Mouse (Mus musculus): ENCODE measurements around the gene Ctnnd1. TPM values are rescaled to one million over a fixed set of nuclear protein-coding genes. Genes with fewer than 3 reads are reported as not detected.

The Ctnnd1 gene
- total and polyA plus RNA-seq, 3 experiments, result 26.5 to 61.4 (median 53.4) TPM

- Histone ChIP-seq H3K27ac (peak overlapping the region; percentile 87), H3K36me3 (ENCODE audit: control insufficient read depth, insufficient read depth, low read length) (peaks cover 82% of the 10 kb centered on the region), H3K27me3 (ENCODE audit: control insufficient read depth, insufficient read depth, low read length) (no peaks in the 10 kb centered on the region), H3K4me3 (no peak overlapping the region), H3K9ac (ENCODE audit: low read depth, low read length) (no peak overlapping the region), H3K4me1 (ENCODE audit: control insufficient read depth, insufficient read depth, low read length) (peaks cover 50% of the 10 kb centered on the region), H3K79me2 (replicated peaks; ENCODE audit: control insufficient read depth, insufficient read depth, low read length) (peaks cover 11% of the 10 kb centered on the region)
- DNase-seq, result no peak
- TF ChIP-seq CTCF (IDR thresholded peaks at IDR 0.05) (no peak), EP300 (IDR thresholded peaks at IDR 0.05; ENCODE audit: insufficient read depth, low read depth, low read length) (no peak), POLR2A (IDR thresholded peaks at IDR 0.05; ENCODE audit: insufficient read depth, low read depth, low read length) (no peak)
- 14% methylated on average over 5 of the region's 5 CpGs for WGBS
- intact Hi-C loops (cut with DNase I), result loop anchor here (2.0 kb wide), 1 partner anchor 16 kb away; no protein-coding TSS in a partner anchor
These were observed 11.9 kb downstream of the Ctnnd1 start for GRCm38 (mm10) chr2:84638428-84639220.

GRCm38 (mm10) chr2:84637452-84638165, 13.0 kb downstream of the Ctnnd1 start:
- TF ChIP-seq POLR2A (IDR thresholded peaks at IDR 0.05; ENCODE audit: insufficient read depth, low read depth, low read length) (0 out of 2 replicates have a peak, but pooled peaks have one; percentile 13), CTCF (IDR thresholded peaks at IDR 0.05) (no peak), EP300 (IDR thresholded peaks at IDR 0.05; ENCODE audit: insufficient read depth, low read depth, low read length) (0 out of 2 replicates have a peak, but pooled peaks have one; percentile 25)
- H3K79me2 ChIP-seq (replicated peaks; ENCODE audit: control insufficient read depth, insufficient read depth, low read length), result peaks cover 9% of the 10 kb centered on the region
- peak in 1 of 2 experiments; percentile 38 for DNase-seq
- H3K4me3 ChIP-seq, result peak overlapping the region; percentile 11; the same call in 1 of the 2 replicates
- H3K4me1 ChIP-seq (ENCODE audit: control insufficient read depth, insufficient read depth, low read length), result peaks cover 51% of the 10 kb centered on the region
- H3K9ac ChIP-seq (ENCODE audit: low read depth, low read length), result no peak overlapping the region
- intact Hi-C loops (cut with DNase I), result loop anchor here (2.0 kb wide), 1 partner anchor 15 kb away; no protein-coding TSS in a partner anchor
- H3K27me3 ChIP-seq (ENCODE audit: control insufficient read depth, insufficient read depth, low read length), result no peaks in the 10 kb centered on the region
- H3K27ac ChIP-seq, result peak overlapping the region; percentile 87
- 10% methylated on average over 6 of the region's 7 CpGs for WGBS
- peaks cover 80% of the 10 kb centered on the region for H3K36me3 ChIP-seq (ENCODE audit: control insufficient read depth, insufficient read depth, low read length)

GRCm38 (mm10) chr2:84636231-84636741, 14.3 kb downstream of the Ctnnd1 start:
- WGBS, result 7% methylated on average over 8 of the region's 8 CpGs
- Histone ChIP-seq H3K4me3 (peak overlapping the region; percentile 29; the same call in 1 of the 2 replicates), H3K36me3 (ENCODE audit: control insufficient read depth, insufficient read depth, low read length) (peaks cover 79% of the 10 kb centered on the region), H3K4me1 (ENCODE audit: control insufficient read depth, insufficient read depth, low read length) (peaks cover 51% of the 10 kb centered on the region), H3K79me2 (replicated peaks; ENCODE audit: control insufficient read depth, insufficient read depth, low read length) (peaks cover 6% of the 10 kb centered on the region), H3K27ac (peak overlapping the region; percentile 87), H3K9ac (ENCODE audit: low read depth, low read length) (peak overlapping the region; percentile 59), H3K27me3 (ENCODE audit: control insufficient read depth, insufficient read depth, low read length) (no peaks in the 10 kb centered on the region)
- TF ChIP-seq EP300 (IDR thresholded peaks at IDR 0.05; ENCODE audit: insufficient read depth, low read depth, low read length), result peak; percentile 66
- peak; percentile 54; the same call in 1 of the 2 replicates for TF ChIP-seq POLR2A (IDR thresholded peaks at IDR 0.05; ENCODE audit: insufficient read depth, low read depth, low read length)
- no peak for TF ChIP-seq CTCF (IDR thresholded peaks at IDR 0.05)
- intact Hi-C loops (cut with DNase I), result loop anchor here (1.0 kb wide), 1 partner anchor 13 kb away; no protein-coding TSS in a partner anchor
- DNase-seq, result peak; percentile 57 to 58

- DNase-seq, result peak; percentile 89 to 94
- H3K27me3 ChIP-seq (ENCODE audit: control insufficient read depth, insufficient read depth, low read length), result no peaks in the 10 kb centered on the region
- intact Hi-C loops (cut with DNase I), result loop anchor here (1.0 kb wide), 1 partner anchor 14 kb away; no protein-coding TSS in a partner anchor
- H3K36me3 ChIP-seq (ENCODE audit: control insufficient read depth, insufficient read depth, low read length), result peaks cover 76% of the 10 kb centered on the region
- peaks cover 47% of the 10 kb centered on the region for H3K4me1 ChIP-seq (ENCODE audit: control insufficient read depth, insufficient read depth, low read length)
- H3K27ac ChIP-seq, result peak overlapping the region; percentile 87
- no peak for TF ChIP-seq CTCF (IDR thresholded peaks at IDR 0.05)
- peak; percentile 99 for TF ChIP-seq EP300 (IDR thresholded peaks at IDR 0.05; ENCODE audit: insufficient read depth, low read depth, low read length)
- TF ChIP-seq POLR2A (IDR thresholded peaks at IDR 0.05; ENCODE audit: insufficient read depth, low read depth, low read length), result peak; percentile 81; the same call in 1 of the 2 replicates
- H3K9ac ChIP-seq (ENCODE audit: low read depth, low read length), result no peak overlapping the region
- peaks cover 6% of the 10 kb centered on the region for H3K79me2 ChIP-seq (replicated peaks; ENCODE audit: control insufficient read depth, insufficient read depth, low read length)
- peak overlapping the region; percentile 33 for H3K4me3 ChIP-seq
- 0% methylated on average over 2 of the region's 2 CpGs for WGBS
These were observed 15.0 kb downstream of the Ctnnd1 start for GRCm38 (mm10) chr2:84635611-84636010.

GRCm38 (mm10) chr2:84634934-84635482, 15.6 kb downstream of the Ctnnd1 start:
- H3K4me3 ChIP-seq, result peak overlapping the region; percentile 33
- H3K4me1 ChIP-seq (ENCODE audit: control insufficient read depth, insufficient read depth, low read length), result peaks cover 43% of the 10 kb centered on the region
- 12% methylated on average over 4 of the region's 4 CpGs for WGBS
- peaks cover 6% of the 10 kb centered on the region for H3K79me2 ChIP-seq (replicated peaks; ENCODE audit: control insufficient read depth, insufficient read depth, low read length)
- peak overlapping the region; percentile 87 for H3K27ac ChIP-seq
- no peak for DNase-seq
- intact Hi-C loops (cut with DNase I), result no loop called here
- TF ChIP-seq CTCF (IDR thresholded peaks at IDR 0.05), result peak; percentile 17; the same call in 1 of the 2 replicates
- no peak for TF ChIP-seq POLR2A (IDR thresholded peaks at IDR 0.05; ENCODE audit: insufficient read depth, low read depth, low read length)
- no peaks in the 10 kb centered on the region for H3K27me3 ChIP-seq (ENCODE audit: control insufficient read depth, insufficient read depth, low read length)
- peaks cover 72% of the 10 kb centered on the region for H3K36me3 ChIP-seq (ENCODE audit: control insufficient read depth, insufficient read depth, low read length)
- H3K9ac ChIP-seq (ENCODE audit: low read depth, low read length), result peak overlapping the region; percentile 51
